Mouse (Mus musculus) neural tube, embryonic 10.5 days (tissue): ENCODE measurements around the gene Hmg20a.

Experiments
- DNase-seq: peaks from one replicate; pipeline ENCODE4 v3.0.0-alpha.2; 2017; ENCODE audit warnings: low spot score; ENCODE audit errors: extremely low spot score

Hmg20a gene

GRCm38 (mm10) chr9:56417948-56418737 is at the start of gene Hmg20a, which contains the start of gene Peak1:
Gene Hmg20a, plus strand, starts transcription at chr9:56418609.
Gene Peak1, minus strand, starts transcription at chr9:56418067.
- DNase-seq, result peak; percentile 99

- DNase-seq, result no peak
These were observed 49.6 kb upstream of the Hmg20a start for GRCm38 (mm10) chr9:56368814-56369213.

- no peak for DNase-seq
These were observed 47.7 kb upstream of the Hmg20a start for GRCm38 (mm10) chr9:56370710-56371109.

GRCm38 (mm10) chr9:56374401-56374800 is 44.0 kb upstream of the Hmg20a start:
- no peak for DNase-seq

- no peak for DNase-seq
These were observed 35.6 kb upstream of the Hmg20a start for GRCm38 (mm10) chr9:56382786-56383185.

GRCm38 (mm10) chr9:56392857-56393256 is 25.6 kb upstream of the Hmg20a start:
- DNase-seq, result no peak

GRCm38 (mm10) chr9:56396306-56396705 is 22.1 kb upstream of the Hmg20a start:
- no peak for DNase-seq

GRCm38 (mm10) chr9:56404619-56405018 is 13.8 kb upstream of the Hmg20a start:
- DNase-seq, result no peak

GRCm38 (mm10) chr9:56409928-56410327 is 8.5 kb upstream of the Hmg20a start:
- no peak for DNase-seq

GRCm38 (mm10) chr9:56412716-56413115 is 5.7 kb upstream of the Hmg20a start:
- DNase-seq, result no peak

GRCm38 (mm10) chr9:56414322-56414721 is 4.1 kb upstream of the Hmg20a start:
- no peak for DNase-seq

GRCm38 (mm10) chr9:56415393-56415792 is 3.0 kb upstream of the Hmg20a start:
- no peak for DNase-seq

- no peak for DNase-seq
These were observed 2.3 kb upstream of the Hmg20a start for GRCm38 (mm10) chr9:56415935-56416607.

- peak; percentile 84 for DNase-seq
These were observed 928 bp upstream of the Hmg20a start for GRCm38 (mm10) chr9:56417415-56417947.

GRCm38 (mm10) chr9:56418738-56419239 is 380 bp downstream of the Hmg20a start:
- peak; percentile 81 for DNase-seq

GRCm38 (mm10) chr9:56420236-56420635 is 1.8 kb downstream of the Hmg20a start:
- no peak for DNase-seq

- no peak for DNase-seq
These were observed 2.6 kb downstream of the Hmg20a start for GRCm38 (mm10) chr9:56420892-56421601.

GRCm38 (mm10) chr9:56421991-56422390 is 3.6 kb downstream of the Hmg20a start:
- no peak for DNase-seq

GRCm38 (mm10) chr9:56424861-56425260 is 6.5 kb downstream of the Hmg20a start:
- DNase-seq, result no peak

- no peak for DNase-seq
These were observed 17.6 kb downstream of the Hmg20a start for GRCm38 (mm10) chr9:56435821-56436526.
